ENCODE assay signal across 24 mouse cellular contexts in the genomic region with DNA sequence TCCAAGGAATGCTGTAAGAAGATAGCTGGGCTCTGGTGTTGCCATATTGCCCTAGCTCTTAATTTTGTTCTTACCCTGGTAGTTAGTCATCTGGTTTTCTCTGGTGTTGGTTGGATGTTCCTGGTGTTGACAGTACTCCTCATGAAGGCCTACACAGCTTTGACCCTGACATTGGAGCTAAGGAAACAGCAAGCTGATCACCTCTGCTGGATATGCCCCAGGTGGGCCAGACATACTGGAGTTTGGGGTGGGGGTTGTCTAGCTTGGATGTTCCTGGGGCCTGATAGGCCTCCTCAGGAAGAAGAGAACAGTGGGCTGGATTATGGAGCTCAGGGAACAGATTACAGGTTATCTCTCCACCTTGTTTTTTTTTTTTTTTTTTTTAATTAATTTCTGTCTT.
"Had no signal": no experiment of that assay in that cellular context is flagged by ENCODE, and none has a peak within 500 bp of the region (broad histone marks: within the 10 kb centered on the region; RNA-seq: fewer than 3 reads in every experiment).

No protein-coding gene starts in this region.

- H3K9ac ChIP-seq: embryonic facial prominence, embryonic 12.5 days; embryonic facial prominence, embryonic 13.5 days; embryonic facial prominence, embryonic 15.5 days; forebrain, embryonic 12.5 days; forebrain, embryonic 13.5 days; forebrain, embryonic 15.5 days; forebrain, postnatal 0 days had no signal

- H3K4me1 ChIP-seq: embryonic facial prominence, embryonic 10.5 days; embryonic facial prominence, embryonic 12.5 days; embryonic facial prominence, embryonic 13.5 days; embryonic facial prominence, embryonic 15.5 days; forebrain, embryonic 10.5 days; forebrain, embryonic 12.5 days; forebrain, embryonic 13.5 days; forebrain, embryonic 15.5 days had no signal

- H3K27ac ChIP-seq: embryonic facial prominence, embryonic 10.5 days; embryonic facial prominence, embryonic 12.5 days; embryonic facial prominence, embryonic 13.5 days; embryonic facial prominence, embryonic 15.5 days; forebrain, embryonic 10.5 days; forebrain, embryonic 12.5 days; forebrain, embryonic 13.5 days; forebrain, embryonic 15.5 days; gastrocnemius, adult 2 months had no signal

- H3K27me3 ChIP-seq: embryonic facial prominence, embryonic 12.5 days; embryonic facial prominence, embryonic 13.5 days; embryonic facial prominence, embryonic 15.5 days; forebrain, embryonic 12.5 days; forebrain, embryonic 13.5 days; forebrain, embryonic 15.5 days had no signal

- DNase-seq: cerebellum, adult 2 months; cerebellum, adult 8-10 months; cerebellum, adult 9-10 months; cerebellum, adult 9-11 months; cerebellum, postnatal 10 days; cerebellum, postnatal 14 days; cerebellum, postnatal 25 days; cerebellum, postnatal 36 days; embryo, embryonic 11 days; forebrain, postnatal 0 days; gastrocnemius, adult 2 months; gastrocnemius, postnatal 10 days; gastrocnemius, postnatal 14 days; gastrocnemius, postnatal 25 days; gastrocnemius, postnatal 36 days had no signal

- H3K4me3 ChIP-seq: embryonic facial prominence, embryonic 10.5 days; embryonic facial prominence, embryonic 12.5 days; embryonic facial prominence, embryonic 13.5 days; embryonic facial prominence, embryonic 15.5 days; erythroblast, embryonic 14.5 days; forebrain, embryonic 10.5 days; forebrain, embryonic 12.5 days; forebrain, embryonic 13.5 days; forebrain, embryonic 15.5 days; gastrocnemius, adult 2 months had no signal

- H3K9me3 ChIP-seq: embryonic facial prominence, embryonic 10.5 days; embryonic facial prominence, embryonic 12.5 days; embryonic facial prominence, embryonic 13.5 days; embryonic facial prominence, embryonic 15.5 days; forebrain, embryonic 10.5 days; forebrain, embryonic 12.5 days; forebrain, embryonic 13.5 days; forebrain, embryonic 15.5 days had no signal

- H3K36me3 ChIP-seq: embryonic facial prominence, embryonic 10.5 days; embryonic facial prominence, embryonic 12.5 days; embryonic facial prominence, embryonic 13.5 days; embryonic facial prominence, embryonic 15.5 days; forebrain, embryonic 10.5 days; forebrain, embryonic 12.5 days; forebrain, embryonic 15.5 days had no signal
